Mouse (Mus musculus) CD4-positive helper T cell, adult 2 months (primary cell): ENCODE measurements around the gene Slc9a5.

Experiments
- DNase-seq: peaks from one replicate; pipeline ENCODE4 v3.0.0-alpha.2; 2012; ENCODE audit warnings: low read depth, missing footprints, low spot score

Slc9a5 gene

GRCm38 (mm10) chr8:105326141-105326672, 22.4 kb upstream of the Slc9a5 start, which contains the start of the genes Lrrc29 and Tmem208:
Gene Lrrc29, minus strand, starts transcription at chr8:105326278.
Gene Tmem208, plus strand, starts transcription at chr8:105326354.
- DNase-seq = peak; percentile 96

- no peak for DNase-seq
Observed at GRCm38 (mm10) chr8:105326968-105327367, 21.7 kb upstream of the Slc9a5 start.

GRCm38 (mm10) chr8:105330325-105330724, 18.3 kb upstream of the Slc9a5 start:
- no peak for DNase-seq

GRCm38 (mm10) chr8:105331469-105331868, 17.2 kb upstream of the Slc9a5 start:
- DNase-seq = no peak

- no peak for DNase-seq
Observed at GRCm38 (mm10) chr8:105331931-105332330, 16.7 kb upstream of the Slc9a5 start.

- DNase-seq = no peak
Observed at GRCm38 (mm10) chr8:105332523-105332922, 16.1 kb upstream of the Slc9a5 start.

GRCm38 (mm10) chr8:105336373-105337130, 12.1 kb upstream of the Slc9a5 start:
- DNase-seq = no peak

- DNase-seq = no peak
Observed at GRCm38 (mm10) chr8:105338992-105339391, 9.7 kb upstream of the Slc9a5 start.

GRCm38 (mm10) chr8:105339886-105340635, 8.6 kb upstream of the Slc9a5 start:
- DNase-seq = no peak

GRCm38 (mm10) chr8:105341399-105341798, 7.2 kb upstream of the Slc9a5 start:
- DNase-seq = no peak

- no peak for DNase-seq
Observed at GRCm38 (mm10) chr8:105342768-105343167, 5.9 kb upstream of the Slc9a5 start.

GRCm38 (mm10) chr8:105343791-105344574, 4.7 kb upstream of the Slc9a5 start:
- no peak for DNase-seq

- no peak for DNase-seq
Observed at GRCm38 (mm10) chr8:105345061-105345975, 3.3 kb upstream of the Slc9a5 start.

- DNase-seq = no peak
Observed at GRCm38 (mm10) chr8:105346611-105347427, 1.8 kb upstream of the Slc9a5 start.

GRCm38 (mm10) chr8:105347428-105348221, 1.0 kb upstream of the Slc9a5 start, which contains the start of gene Fhod1:
Gene Fhod1, minus strand, starts transcription at chr8:105347953.
- DNase-seq = peak; percentile 93

- peak; percentile 52 for DNase-seq
Observed at GRCm38 (mm10) chr8:105349096-105349771, 591 bp downstream of the Slc9a5 start.

- no peak for DNase-seq
Observed at GRCm38 (mm10) chr8:105350186-105350585, 1.5 kb downstream of the Slc9a5 start.

GRCm38 (mm10) chr8:105353583-105354135, 5.0 kb downstream of the Slc9a5 start:
- DNase-seq = no peak
